ENCODE assay signal across 13 mouse cellular contexts in the genomic region with DNA sequence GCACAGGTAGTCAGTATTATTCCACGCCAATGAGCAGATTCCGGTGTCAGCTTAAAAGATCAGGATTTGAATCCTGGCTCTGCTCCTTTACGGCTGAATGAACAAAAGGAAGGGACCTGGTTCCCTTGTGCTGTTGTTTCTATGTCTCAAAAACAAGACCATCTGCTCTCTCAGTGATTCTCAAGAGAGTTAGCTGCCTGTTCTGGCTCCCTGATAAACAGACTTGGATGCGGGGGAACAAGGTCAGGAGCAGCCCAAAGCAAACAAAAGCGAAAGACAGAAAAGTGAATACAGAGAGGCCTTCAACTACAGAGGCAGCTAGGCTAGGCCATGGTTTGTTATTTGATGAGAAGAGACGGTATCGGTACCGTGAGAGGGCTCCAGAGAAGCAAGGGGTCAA. TPM values are rescaled to one million over a fixed set of nuclear protein-coding genes. Genes with fewer than 3 reads are reported as not detected.
A peak's percentile ranks its signal among the peaks of the same experiment; 100 is the strongest.
DNase-seq lines count a peak whose midpoint lies in the region; ATAC-seq and TF ChIP-seq lines count a peak whose summit lies in the region.
"Had no signal": no experiment of that assay in that cellular context is flagged by ENCODE, and none has a peak within 500 bp of the region (broad histone marks: within the 10 kb centered on the region; RNA-seq: fewer than 3 reads in every experiment).

No protein-coding gene starts in this region.

- no peak for TF ChIP-seq CTCF in stomach, postnatal 0 days (IDR thresholded peaks at IDR 0.05; ENCODE audit: low read depth)

- H3K4me1 ChIP-seq in hindbrain, embryonic 14.5 days (replicated peaks; ENCODE audit: control insufficient read depth, insufficient read depth, low read length) = peaks cover 23% of the 10 kb centered on the region
- H3K4me1 ChIP-seq in stomach, postnatal 0 days (replicated peaks; ENCODE audit: control insufficient read depth, insufficient read depth) = no peaks in the 10 kb centered on the region
- H3K4me1 ChIP-seq: liver, embryonic 13.5 days had no signal

- 46% methylated on average over 8 of the region's 8 CpGs for WGBS in hindbrain, embryonic 14.5 days
- 84% methylated on average over 8 of the region's 8 CpGs for WGBS in stomach, postnatal 0 days

- no peak overlapping the region for H3K4me2 ChIP-seq in hindbrain, embryonic 14.5 days (replicated peaks)
- H3K4me2 ChIP-seq in stomach, postnatal 0 days (replicated peaks; ENCODE audit: low read depth) = no peak overlapping the region
- H3K4me2 ChIP-seq: heart, embryonic 13.5 days; liver, embryonic 13.5 days had no signal

- H3K9ac ChIP-seq in hindbrain, embryonic 14.5 days = no peak overlapping the region
- no peak overlapping the region for H3K9ac ChIP-seq in stomach, postnatal 0 days (ENCODE audit: low read length)
- H3K9ac ChIP-seq: heart, embryonic 13.5 days; liver, embryonic 13.5 days had no signal

- TF ChIP-seq EP300 in stomach, postnatal 0 days (optimal IDR thresholded peaks at IDR 0.05) = no peak

- no peak overlapping the region for H3K4me3 ChIP-seq in hindbrain, embryonic 14.5 days (replicated peaks; ENCODE audit: low read length)
- no peak overlapping the region for H3K4me3 ChIP-seq in stomach, postnatal 0 days (ENCODE audit: low read depth, low read length)
- H3K4me3 ChIP-seq: heart, embryonic 13.5 days; liver, embryonic 13.5 days had no signal

- H3K27me3 ChIP-seq in hindbrain, embryonic 14.5 days (ENCODE audit: control insufficient read depth, insufficient read depth, low read length) = no peaks in the 10 kb centered on the region
- H3K27me3 ChIP-seq in stomach, postnatal 0 days (ENCODE audit: control insufficient read depth, insufficient read depth, low read length) = no peaks in the 10 kb centered on the region
- H3K27me3 ChIP-seq: heart, embryonic 13.5 days; liver, embryonic 13.5 days had no signal

- no peaks in the 10 kb centered on the region for H3K36me3 ChIP-seq in hindbrain, embryonic 14.5 days (replicated peaks; ENCODE audit: control insufficient read depth, insufficient read depth)
- no peaks in the 10 kb centered on the region for H3K36me3 ChIP-seq in stomach, postnatal 0 days (ENCODE audit: control insufficient read depth, insufficient read depth, low read length)
- H3K36me3 ChIP-seq: heart, embryonic 13.5 days; liver, embryonic 13.5 days had no signal

- H3K9me3 ChIP-seq in hindbrain, embryonic 14.5 days (ENCODE audit: control insufficient read depth, low read length) = no peaks in the 10 kb centered on the region
- no peaks in the 10 kb centered on the region for H3K9me3 ChIP-seq in stomach, postnatal 0 days (ENCODE audit: control insufficient read depth, low read length)
- H3K9me3 ChIP-seq: heart, embryonic 13.5 days; liver, embryonic 13.5 days had no signal

- peak; percentile 47 for DNase-seq in cerebellum, adult 9-10 months
- DNase-seq in cerebellum, postnatal 14 days = no peak
- DNase-seq in retina, postnatal 1 day = peak; percentile 18
- no peak for DNase-seq in retina, embryonic 14.5 days (ENCODE audit: low spot score)
- no peak for DNase-seq in hindbrain, embryonic 14.5 days (ENCODE audit: low spot score)
- DNase-seq in testis, postnatal 14 days (ENCODE audit: low spot score) = peak; percentile 60
- DNase-seq in lung, postnatal 25 days (ENCODE audit: low spot score) = no peak
- no peak for DNase-seq in stomach, postnatal 0 days (ENCODE audit: low spot score)
- DNase-seq: adrenal gland, postnatal 14 days; gastrocnemius, postnatal 14 days; kidney, adult 8-10 months; liver, embryonic 13.5 days had no signal

- peak overlapping the region; percentile 51 for H3K27ac ChIP-seq in hindbrain, embryonic 14.5 days
- no peak overlapping the region for H3K27ac ChIP-seq in stomach, postnatal 0 days (replicated peaks)
- H3K27ac ChIP-seq: heart, embryonic 13.5 days; liver, embryonic 13.5 days had no signal

- no peak for ATAC-seq in hindbrain, embryonic 14.5 days (ENCODE audit: low FRiP score)
- ATAC-seq in stomach, postnatal 0 days (ENCODE audit: low FRiP score, low TSS enrichment) = no peak

RNA-seq across cellular contexts. Expression of a gene that starts 27.5 kb away (rescaled TPM):
- polyA plus RNA-seq in hindbrain, embryonic 14.5 days (2014; fragmentation: Nextera tagmentation; extraction: Ambion mirVana) = 50.6 and 50.8 TPM in 2 replicates
- 17.2 and 18.2 TPM in 2 replicates for polyA plus RNA-seq in stomach, postnatal 0 days (2015; fragmentation: Nextera tagmentation; extraction: Ambion mirVana)

Comparison
In these comparisons a context has a peak if more than half of its experiments do, and no peak if none do; other contexts are left out.
1. DNase-seq: peak in cerebellum, adult 9-10 months (single experiment), retina, postnatal 1 day (single experiment) and testis, postnatal 14 days (single experiment); none in cerebellum, postnatal 14 days (0 of 2), retina, embryonic 14.5 days (single experiment), hindbrain, embryonic 14.5 days (single experiment), lung, postnatal 25 days (single experiment) and stomach, postnatal 0 days (single experiment).